Mouse (Mus musculus): ENCODE data around the gene Ltb. TPM values are rescaled to one million over a fixed set of nuclear protein-coding genes. Genes with fewer than 3 reads are reported as not detected.
"Not testable (repeated sequence)": the region's sequence is repeated elsewhere in the genome, so short reads cannot be mapped to it uniquely, and the experiment has no call there.

Ltb gene
- polyA plus RNA-seq, 1 experiment from 2014 or later = 0.16 TPM

DNA sequence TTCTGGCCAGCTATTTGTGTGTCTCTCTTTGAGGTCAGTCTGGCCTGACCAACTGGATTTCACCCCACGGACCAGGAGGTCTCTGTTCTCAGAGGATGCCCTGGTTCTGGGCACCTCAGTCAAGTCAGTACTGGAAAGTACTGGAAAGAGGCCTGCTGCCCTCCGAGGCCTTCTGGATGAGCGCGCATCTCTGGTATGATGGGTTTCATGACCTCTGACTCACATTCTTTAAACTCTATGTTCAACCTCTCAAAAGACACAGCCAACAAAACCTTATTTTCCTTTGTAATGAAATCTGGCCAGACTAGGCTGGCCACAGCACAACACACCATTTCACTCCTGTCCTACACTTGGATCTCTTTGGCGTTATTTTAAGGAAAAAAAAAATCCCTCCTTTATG lies 31.2 kb downstream of the Ltb start:
- Histone ChIP-seq H3K4me1 (no peaks in the 10 kb centered on the region), H3K27me3 (ENCODE audit: poor library complexity, severe bottlenecking) (no peaks in the 10 kb centered on the region), H3K36me3 (replicated peaks) (peaks cover 82% of the 10 kb centered on the region), H3K27ac (no peak overlapping the region), H3K4me3 (no peak overlapping the region), H3K9me3 (no peaks in the 10 kb centered on the region)
- WGBS = 94% methylated on average over 5 of the region's 5 CpGs
- DNase-seq (ENCODE audit: extremely low spot score, low spot score) = no peak

DNA sequence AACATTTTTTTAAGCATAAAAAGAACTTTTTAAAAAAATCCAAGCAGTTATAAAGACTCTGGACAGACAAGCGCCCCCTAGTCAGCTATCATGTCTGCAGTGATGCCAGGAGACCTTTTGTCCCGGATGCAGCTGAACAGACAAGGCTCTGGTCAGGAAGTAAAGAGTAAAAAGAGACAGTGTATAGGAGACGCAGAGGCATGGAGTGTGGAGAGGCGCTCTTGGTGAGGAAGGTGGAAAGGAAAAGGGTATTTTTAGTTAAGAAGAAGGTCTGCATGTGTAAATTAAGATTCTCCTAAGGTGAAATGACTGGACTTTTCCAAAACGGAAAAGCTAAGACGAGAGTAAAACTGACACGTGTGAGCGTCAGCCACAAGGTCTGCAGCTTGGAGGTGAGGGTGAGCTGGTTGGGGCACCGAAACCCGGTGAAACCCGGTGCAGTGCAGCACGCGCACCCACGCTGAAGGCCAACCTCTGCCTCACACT lies 32.4 kb downstream of the Ltb start:
- DNase-seq (ENCODE audit: extremely low spot score, low spot score) = no peak
- peaks cover 84% of the 10 kb centered on the region for H3K36me3 ChIP-seq (replicated peaks)
- WGBS = 86% methylated on average over 14 of the region's 14 CpGs
- H3K9me3 ChIP-seq = no peaks in the 10 kb centered on the region
- H3K4me1 ChIP-seq = peaks cover under 1% of the 10 kb centered on the region
- H3K27ac ChIP-seq = no peak overlapping the region
- no peaks in the 10 kb centered on the region for H3K27me3 ChIP-seq (ENCODE audit: poor library complexity, severe bottlenecking)
- H3K4me3 ChIP-seq = no peak overlapping the region

DNA sequence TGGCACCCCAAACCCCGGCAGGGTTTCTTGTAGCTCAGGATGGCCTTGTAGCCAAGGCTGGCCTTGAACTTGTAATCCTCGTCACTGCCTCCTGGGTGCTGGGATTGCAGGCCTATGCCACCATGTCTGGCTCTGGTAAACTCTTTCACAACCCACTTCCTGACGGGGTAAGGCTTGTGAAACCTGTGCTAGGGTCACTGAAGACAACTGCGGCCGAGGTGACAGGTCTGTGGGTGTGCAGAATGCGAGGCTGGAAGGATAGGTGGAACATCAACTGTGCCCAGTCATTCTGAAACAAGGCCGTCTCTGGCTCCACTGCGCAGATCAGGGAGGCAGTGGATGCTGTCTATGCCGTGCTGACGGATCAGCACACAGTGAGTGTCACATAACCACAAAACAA lies 36.8 kb downstream of the Ltb start:
- peaks cover 66% of the 10 kb centered on the region for H3K36me3 ChIP-seq (replicated peaks)
- no peaks in the 10 kb centered on the region for H3K27me3 ChIP-seq (ENCODE audit: poor library complexity, severe bottlenecking)
- DNase-seq (ENCODE audit: extremely low spot score, low spot score) = no peak
- no peak overlapping the region for H3K27ac ChIP-seq
- no peak overlapping the region for H3K4me3 ChIP-seq
- H3K9me3 ChIP-seq = no peaks in the 10 kb centered on the region
- peaks cover 29% of the 10 kb centered on the region for H3K4me1 ChIP-seq
- 94% methylated on average over 10 of the region's 10 CpGs for WGBS

DNA sequence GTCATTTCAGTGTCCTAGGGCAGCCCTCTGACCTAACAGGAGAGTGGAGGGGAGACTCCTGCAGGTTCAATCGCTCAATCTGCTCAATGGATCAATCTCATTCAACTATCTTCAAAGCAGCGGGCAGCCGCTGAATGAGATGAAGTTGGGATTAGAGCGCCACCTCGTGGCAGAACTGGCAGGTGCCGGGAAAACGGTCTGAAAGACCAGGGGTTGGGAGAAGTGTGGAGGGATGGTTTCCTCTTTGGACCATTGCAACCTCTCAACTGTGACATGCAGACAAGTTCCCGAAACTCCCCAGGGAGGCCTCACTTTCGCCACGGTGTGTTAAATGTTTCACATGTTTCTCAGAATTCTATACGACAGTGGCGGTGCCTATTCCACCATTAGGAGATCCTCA lies 37.8 kb downstream of the Ltb start:
- Histone ChIP-seq H3K4me3 (peak overlapping the region; percentile 23; the same call in 1 of the 2 replicates), H3K9me3 (no peaks in the 10 kb centered on the region), H3K27me3 (ENCODE audit: poor library complexity, severe bottlenecking) (no peaks in the 10 kb centered on the region), H3K27ac (no peak overlapping the region), H3K4me1 (peaks cover 39% of the 10 kb centered on the region), H3K36me3 (replicated peaks) (peaks cover 60% of the 10 kb centered on the region)
- 16% methylated on average over 12 of the region's 12 CpGs for WGBS
- peak; percentile 86 for DNase-seq (ENCODE audit: extremely low spot score, low spot score)

DNA sequence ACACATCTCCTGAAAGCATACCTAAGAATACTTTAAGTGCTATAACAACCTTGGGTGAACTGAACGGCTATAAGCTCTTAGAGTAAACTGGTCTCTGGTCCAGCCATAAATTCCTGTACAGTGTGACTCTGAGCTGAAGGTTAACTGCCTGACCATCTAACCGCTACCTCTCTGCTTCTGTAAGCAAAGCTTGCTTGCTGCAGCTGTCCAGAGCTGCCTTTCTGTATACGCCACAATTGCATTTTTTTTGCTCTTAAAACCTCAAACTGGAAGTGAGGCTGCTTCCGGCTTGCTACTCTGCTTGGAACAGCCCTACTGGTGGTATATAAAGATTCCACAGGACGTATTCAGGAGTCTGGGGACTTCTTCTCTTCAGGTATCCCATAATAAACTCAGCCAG lies 38.4 kb downstream of the Ltb start:
- Histone ChIP-seq H3K4me1 (peaks cover 41% of the 10 kb centered on the region), H3K27me3 (ENCODE audit: poor library complexity, severe bottlenecking) (no peaks in the 10 kb centered on the region), H3K27ac (no peak overlapping the region), H3K9me3 (no peaks in the 10 kb centered on the region), H3K36me3 (replicated peaks) (peaks cover 57% of the 10 kb centered on the region), H3K4me3 (no peak overlapping the region)
- no peak for DNase-seq (ENCODE audit: extremely low spot score, low spot score)
- 92% methylated on average over 5 of the region's 5 CpGs for WGBS

DNA sequence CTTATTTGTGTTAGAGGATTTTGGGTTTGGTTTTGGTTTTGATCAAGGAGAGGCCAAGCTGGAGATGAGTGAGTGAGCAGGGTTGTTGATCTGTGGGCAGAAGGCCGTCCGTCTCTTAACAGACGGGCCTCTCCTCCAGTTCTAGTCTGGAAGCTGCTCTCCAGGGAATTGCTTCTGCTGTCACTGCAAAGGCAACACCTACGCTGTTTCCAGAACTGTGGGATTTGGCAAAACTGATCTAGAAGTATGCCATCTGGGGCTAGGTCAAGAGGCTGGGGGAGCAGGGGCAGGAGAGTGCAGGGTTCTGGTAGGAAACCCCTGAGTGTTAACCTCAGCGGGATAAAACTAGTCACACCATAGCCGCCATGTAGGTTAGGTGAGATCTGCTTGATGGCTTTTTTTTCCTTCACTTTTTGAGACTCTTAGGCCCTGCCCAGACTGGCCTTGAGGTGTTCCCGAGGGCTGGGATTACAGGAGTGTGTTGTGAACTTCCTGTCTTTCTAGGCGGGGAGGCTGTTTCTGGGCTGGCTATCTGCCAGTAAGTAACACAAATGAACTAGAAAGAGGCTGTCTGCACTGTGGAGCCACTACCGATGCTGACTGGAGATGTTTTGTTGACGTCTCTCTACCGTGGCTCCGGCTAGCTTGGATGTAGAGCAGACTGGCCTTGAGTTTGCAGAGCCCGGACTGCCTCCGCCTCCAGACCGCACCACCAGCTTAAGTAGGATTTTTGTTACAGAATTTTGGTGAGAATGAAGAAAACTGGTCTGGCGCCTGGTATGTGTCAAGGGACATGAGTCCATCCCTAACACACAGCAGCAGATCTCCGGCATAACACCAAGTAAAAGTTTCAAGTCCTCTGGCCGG lies 39.1 kb downstream of the Ltb start, which contains the start of gene Atp6v1g2:
Atp6v1g2 (plus strand) TSS at position 547 of the 867 bp plus-strand sequence.
- no peak for DNase-seq (ENCODE audit: extremely low spot score, low spot score)
- WGBS = 93% methylated on average over 18 of the region's 18 CpGs
- H3K4me1 ChIP-seq = peaks cover 41% of the 10 kb centered on the region
- no peaks in the 10 kb centered on the region for H3K9me3 ChIP-seq
- H3K27me3 ChIP-seq (ENCODE audit: poor library complexity, severe bottlenecking) = no peaks in the 10 kb centered on the region
- H3K27ac ChIP-seq = peak within 1 kb of the TSS; percentile 98
- H3K36me3 ChIP-seq (replicated peaks) = peaks cover 50% of the 10 kb centered on the region
- H3K4me3 ChIP-seq = peak within 1 kb of the TSS; percentile 75

DNA sequence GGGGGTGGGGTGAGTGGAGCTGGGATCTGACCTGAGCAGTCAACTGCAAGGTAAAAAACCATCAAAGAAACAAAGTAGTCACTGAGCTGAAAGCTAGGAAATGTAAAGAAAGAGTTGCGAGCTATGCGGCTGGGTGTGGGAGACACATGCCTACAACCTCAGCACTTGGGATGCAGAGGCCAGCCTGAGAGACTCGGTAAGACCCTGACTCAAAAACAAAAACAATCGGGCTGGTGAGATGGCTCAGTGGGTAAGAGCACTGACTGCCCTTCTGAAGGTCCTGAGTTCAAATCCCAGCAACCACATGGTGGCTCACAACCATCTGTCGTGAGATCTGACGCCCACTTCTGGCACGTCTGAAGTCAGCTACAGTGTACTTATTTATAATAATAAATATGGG lies 39.9 kb downstream of the Ltb start:
- peaks cover 41% of the 10 kb centered on the region for H3K4me1 ChIP-seq
- H3K27ac ChIP-seq; H3K9me3 ChIP-seq; H3K27me3 ChIP-seq (ENCODE audit: poor library complexity, severe bottlenecking); DNase-seq (ENCODE audit: extremely low spot score, low spot score): not testable (repeated sequence)
- peaks cover 43% of the 10 kb centered on the region for H3K36me3 ChIP-seq (replicated peaks)
- H3K4me3 ChIP-seq = peak overlapping the region; percentile 75
- 92% methylated on average over 7 of the region's 7 CpGs for WGBS

DNA sequence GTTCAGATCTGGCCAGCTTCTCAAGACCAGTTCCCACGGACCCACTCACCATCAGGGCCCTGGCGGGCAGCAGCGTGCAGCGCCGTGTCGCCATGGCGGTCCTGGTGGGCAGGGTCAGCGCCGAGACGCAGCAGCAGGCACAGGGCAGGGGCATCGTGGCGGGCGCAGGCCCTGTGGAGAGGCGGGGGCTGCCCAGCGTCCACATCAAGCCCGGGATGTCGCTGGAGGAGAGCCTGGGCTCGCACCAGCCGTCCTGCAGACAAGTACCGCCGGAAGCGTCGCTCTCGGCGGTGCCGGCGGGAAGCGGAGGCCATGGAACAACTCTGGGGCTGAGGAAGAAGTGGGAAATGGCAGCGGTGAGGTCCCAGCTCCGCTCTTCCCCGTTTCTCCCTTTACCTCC lies 40.7 kb downstream of the Ltb start:
- DNase-seq (ENCODE audit: extremely low spot score, low spot score) = peak; percentile 63
- Histone ChIP-seq H3K36me3 (replicated peaks) (peaks cover 35% of the 10 kb centered on the region), H3K27me3 (ENCODE audit: poor library complexity, severe bottlenecking) (no peaks in the 10 kb centered on the region), H3K27ac (peak overlapping the region; percentile 98), H3K4me1 (peaks cover 41% of the 10 kb centered on the region), H3K4me3 (peak overlapping the region; percentile 75), H3K9me3 (no peaks in the 10 kb centered on the region)
- WGBS = 9% methylated on average over 31 of the region's 31 CpGs

DNA sequence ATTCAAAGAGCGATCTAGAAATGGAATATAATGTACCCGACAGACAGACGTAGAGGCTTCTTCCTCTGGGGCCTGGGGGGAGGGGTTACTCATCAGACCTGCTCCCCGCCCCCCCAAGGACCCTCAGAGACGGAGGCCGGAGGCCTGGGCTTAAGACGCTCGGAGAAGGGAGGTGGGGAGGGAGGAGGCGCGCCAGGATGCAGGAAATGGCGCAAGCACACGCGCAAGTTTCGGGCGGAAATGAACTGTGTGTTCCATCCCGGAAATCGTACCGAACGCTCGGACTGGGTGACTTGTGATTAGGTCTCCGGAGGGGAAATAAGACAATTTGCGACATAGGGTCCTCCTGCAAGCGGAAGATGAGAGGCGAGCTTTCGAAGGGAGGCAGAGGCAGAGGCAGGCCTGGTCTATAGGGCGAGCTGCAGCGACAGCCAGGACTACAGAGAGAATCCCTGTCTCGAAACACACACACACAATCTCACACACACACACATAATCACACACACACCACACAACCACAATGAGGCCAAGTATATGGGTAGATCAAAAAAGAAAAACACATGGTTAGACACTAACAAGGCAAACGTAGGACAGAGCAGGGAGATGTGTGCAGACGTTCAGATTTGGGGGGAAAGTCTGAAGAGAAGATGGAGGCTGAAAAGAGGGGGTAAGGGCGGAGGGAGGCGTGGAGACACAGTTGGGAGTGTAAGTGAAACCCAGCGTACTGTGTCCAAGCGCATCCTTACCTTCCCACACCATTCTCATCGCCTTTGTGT lies 41.6 kb downstream of the Ltb start, which contains the start of gene Nfkbil1:
Nfkbil1 (minus strand) TSS at position 179 of the 776 bp plus-strand sequence.
- peak within 1 kb of the TSS; percentile 75 for H3K4me3 ChIP-seq
- peak; percentile 88 for DNase-seq (ENCODE audit: extremely low spot score, low spot score)
- H3K4me1 ChIP-seq = peaks cover 50% of the 10 kb centered on the region
- H3K9me3 ChIP-seq = no peaks in the 10 kb centered on the region
- H3K36me3 ChIP-seq (replicated peaks) = peaks cover 26% of the 10 kb centered on the region
- under 1% methylated on average over 35 of the region's 35 CpGs for WGBS
- no peaks in the 10 kb centered on the region for H3K27me3 ChIP-seq (ENCODE audit: poor library complexity, severe bottlenecking)
- H3K27ac ChIP-seq = peak within 1 kb of the TSS; percentile 98

DNA sequence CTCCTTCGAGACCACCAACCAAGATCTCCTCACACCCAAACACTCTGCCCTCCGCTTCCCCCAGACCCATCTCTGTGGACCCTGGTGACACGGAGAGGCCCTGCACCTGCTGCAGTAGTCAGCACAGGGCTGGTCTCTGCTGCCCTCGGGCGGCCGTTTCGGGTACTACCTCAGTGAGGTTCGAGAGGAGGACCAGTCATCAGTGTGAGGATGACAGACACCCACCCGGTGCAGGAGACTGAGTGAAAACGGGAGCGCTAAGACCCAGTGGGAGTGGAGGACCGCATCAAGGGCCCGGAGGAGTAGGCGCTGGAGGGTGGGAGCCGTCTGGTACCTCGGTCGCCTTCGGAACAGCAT lies 42.1 kb downstream of the Ltb start:
- Histone ChIP-seq H3K27ac (peak overlapping the region; percentile 98), H3K4me3 (peak overlapping the region; percentile 75), H3K27me3 (ENCODE audit: poor library complexity, severe bottlenecking) (no peaks in the 10 kb centered on the region), H3K4me1 (peaks cover 56% of the 10 kb centered on the region), H3K36me3 (replicated peaks) (peaks cover 20% of the 10 kb centered on the region), H3K9me3 (no peaks in the 10 kb centered on the region)
- 0% methylated on average over 18 of the region's 18 CpGs for WGBS
- DNase-seq (ENCODE audit: extremely low spot score, low spot score) = peak; percentile 97

DNA sequence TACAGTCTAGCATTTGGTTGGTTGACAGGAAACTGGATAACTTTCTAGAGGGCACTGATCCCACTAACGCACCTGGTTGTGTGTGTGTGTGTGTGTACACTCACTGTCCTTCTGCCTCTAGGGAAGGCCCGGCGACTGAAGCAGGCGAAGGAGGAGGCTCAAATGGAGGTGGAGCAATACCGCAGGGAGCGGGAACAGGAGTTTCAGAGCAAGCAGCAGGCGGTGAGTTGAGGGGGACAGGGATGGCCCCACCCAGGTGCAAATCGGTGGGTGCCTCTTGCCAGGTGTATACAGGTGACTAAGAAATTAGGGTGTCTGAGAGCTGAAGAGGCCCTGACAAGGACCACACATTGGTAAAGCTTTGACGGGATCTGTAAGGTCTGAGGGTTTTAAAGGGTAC lies 42.8 kb downstream of the Ltb start:
- no peaks in the 10 kb centered on the region for H3K27me3 ChIP-seq (ENCODE audit: poor library complexity, severe bottlenecking)
- H3K36me3 ChIP-seq (replicated peaks) = peaks cover 17% of the 10 kb centered on the region
- no peak for DNase-seq (ENCODE audit: extremely low spot score, low spot score)
- H3K27ac ChIP-seq = peak overlapping the region; percentile 98; the same call in 1 of the 2 replicates
- H3K4me1 ChIP-seq = peaks cover 54% of the 10 kb centered on the region
- H3K4me3 ChIP-seq = peak overlapping the region; percentile 75
- WGBS = 78% methylated on average over 9 of the region's 9 CpGs
- no peaks in the 10 kb centered on the region for H3K9me3 ChIP-seq

DNA sequence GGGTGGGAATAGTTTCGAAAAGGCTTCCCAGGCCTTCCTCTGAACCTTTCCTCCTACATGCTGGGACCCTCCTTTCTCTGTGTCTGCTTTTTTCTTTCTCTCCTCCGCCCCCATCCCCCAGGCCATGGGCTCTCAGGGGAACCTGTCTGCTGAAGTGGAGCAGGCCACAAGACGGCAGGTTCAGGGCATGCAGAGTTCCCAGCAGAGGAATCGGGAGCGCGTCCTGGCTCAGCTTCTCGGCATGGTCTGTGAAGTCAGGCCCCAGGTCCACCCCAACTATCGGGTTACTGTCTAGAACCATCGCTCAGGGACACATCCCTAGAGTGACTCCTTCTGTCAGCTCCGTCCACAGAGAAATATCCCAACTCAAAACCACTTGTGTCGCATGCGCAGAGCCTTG lies 43.3 kb downstream of the Ltb start:
- DNase-seq (ENCODE audit: extremely low spot score, low spot score) = no peak
- Histone ChIP-seq H3K27me3 (ENCODE audit: poor library complexity, severe bottlenecking) (no peaks in the 10 kb centered on the region), H3K4me1 (peaks cover 50% of the 10 kb centered on the region), H3K36me3 (replicated peaks) (peaks cover 17% of the 10 kb centered on the region), H3K27ac (no peak overlapping the region), H3K4me3 (no peak overlapping the region), H3K9me3 (no peaks in the 10 kb centered on the region)
- 87% methylated on average over 12 of the region's 12 CpGs for WGBS

DNA sequence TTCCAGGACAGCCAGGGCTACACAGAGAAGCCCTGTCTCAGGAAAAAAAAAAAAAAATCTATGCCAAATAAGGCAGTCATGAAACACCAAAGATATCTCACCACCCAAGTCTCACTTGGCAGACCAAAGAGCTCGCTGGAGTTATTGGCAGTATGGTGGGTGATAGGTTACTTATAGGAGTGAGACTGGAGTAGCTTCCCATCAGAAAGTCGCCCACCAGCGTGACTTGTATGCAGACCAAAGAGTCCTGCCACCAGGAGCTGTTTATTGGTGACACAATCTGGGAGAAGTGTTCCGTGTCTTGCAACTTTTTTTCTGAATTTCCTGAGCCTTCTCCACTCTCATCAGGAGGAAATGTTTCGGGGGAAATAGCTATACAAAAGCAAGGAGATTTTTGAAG lies 45.5 kb downstream of the Ltb start:
- 87% methylated on average over 5 of the region's 5 CpGs for WGBS
- DNase-seq (ENCODE audit: extremely low spot score, low spot score) = no peak
- no peaks in the 10 kb centered on the region for H3K9me3 ChIP-seq
- H3K27ac ChIP-seq = no peak overlapping the region
- peaks cover 53% of the 10 kb centered on the region for H3K4me1 ChIP-seq
- no peaks in the 10 kb centered on the region for H3K27me3 ChIP-seq (ENCODE audit: poor library complexity, severe bottlenecking)
- H3K4me3 ChIP-seq = peak overlapping the region; percentile 85; the same call in 1 of the 2 replicates
- H3K36me3 ChIP-seq (replicated peaks) = peaks cover 23% of the 10 kb centered on the region

All from forebrain, embryonic 10.5 days (tissue).